Mouse (Mus musculus): ENCODE measurements around the gene Cdh13.

- TF ChIP-seq CTCF (IDR thresholded peaks at IDR 0.05; ENCODE audit: low read depth) (no peak), EP300 (IDR thresholded peaks at IDR 0.05; ENCODE audit: low read depth) (no peak)
Observed at GRCm38 (mm10) chr8:118539941-118540340, 256.4 kb downstream of the Cdh13 start.

All from liver, postnatal 0 days (tissue).